ENCODE assay signal across 8 mouse cellular contexts in genomic region chr16:17147391-17147929, GRCm38 (mm10). TPM values are rescaled to one million over a fixed set of nuclear protein-coding genes. Genes with fewer than 3 reads are reported as not detected.
DNase-seq lines count a peak whose midpoint lies in the region; ATAC-seq and TF ChIP-seq lines count a peak whose summit lies in the region.

No protein-coding gene starts in this region.

- H3K27ac ChIP-seq in heart, embryonic 13.5 days (replicated peaks), result no peak overlapping the region
- H3K27ac ChIP-seq in MEL (ENCODE audit: control insufficient read depth, low read depth, low read length), result peak overlapping the region; percentile 46
- no peak overlapping the region for H3K27ac ChIP-seq in embryonic facial prominence, embryonic 15.5 days (replicated peaks)
- no peak overlapping the region for H3K27ac ChIP-seq in kidney, embryonic 14.5 days (ENCODE audit: low read depth, low read length)
- no peak overlapping the region for H3K27ac ChIP-seq in lung, embryonic 14.5 days (ENCODE audit: low read depth)

- no peaks in the 10 kb centered on the region for H3K9me3 ChIP-seq in heart, embryonic 13.5 days
- no peaks in the 10 kb centered on the region for H3K9me3 ChIP-seq in MEL (replicated peaks; ENCODE audit: insufficient read depth, low read length)
- H3K9me3 ChIP-seq in embryonic facial prominence, embryonic 15.5 days (replicated peaks), result no peaks in the 10 kb centered on the region
- no peaks in the 10 kb centered on the region for H3K9me3 ChIP-seq in kidney, embryonic 14.5 days (ENCODE audit: control insufficient read depth, low read length)
- no peaks in the 10 kb centered on the region for H3K9me3 ChIP-seq in lung, embryonic 14.5 days (ENCODE audit: low read depth, low read length)

- 1% methylated on average over 41 of the region's 41 CpGs for WGBS in heart, embryonic 13.5 days
- WGBS in embryonic facial prominence, embryonic 15.5 days, result under 1% methylated on average over 39 of the region's 41 CpGs
- under 1% methylated on average over 41 of the region's 41 CpGs for WGBS in kidney, embryonic 14.5 days
- under 1% methylated on average over 41 of the region's 41 CpGs for WGBS in lung, embryonic 14.5 days

- H3K9ac ChIP-seq in heart, embryonic 13.5 days, result peak overlapping the region; percentile 79
- peak overlapping the region; percentile 67 for H3K9ac ChIP-seq in MEL (ENCODE audit: control insufficient read depth, low read depth, low read length, poor library complexity, severe bottlenecking)
- peak overlapping the region; percentile 26 for H3K9ac ChIP-seq in embryonic facial prominence, embryonic 15.5 days
- peak overlapping the region; percentile 19 for H3K9ac ChIP-seq in kidney, embryonic 14.5 days (ENCODE audit: low read depth, low read length)
- H3K9ac ChIP-seq in lung, embryonic 14.5 days, result peak overlapping the region; percentile 54

- H3K4me3 ChIP-seq in heart, embryonic 13.5 days, result peak overlapping the region; percentile 69
- H3K4me3 ChIP-seq in MEL (ENCODE audit: control insufficient read depth in 1 of 2, insufficient read depth in 1 of 2, low read depth in 2 of 2, low read length in 2 of 2), result peak overlapping the region; percentile 68 to 69
- H3K4me3 ChIP-seq in embryonic facial prominence, embryonic 15.5 days (replicated peaks), result peak overlapping the region; percentile 60
- peak overlapping the region; percentile 42 for H3K4me3 ChIP-seq in kidney, embryonic 14.5 days (ENCODE audit: low read length)
- peak overlapping the region; percentile 58 for H3K4me3 ChIP-seq in lung, embryonic 14.5 days (ENCODE audit: low read depth, low read length)

- intact Hi-C loops in heart, postnatal 36 days (cut with DNase I), result loop anchor here (5.0 kb wide), 1 partner anchor 60 kb away; the partner anchor contains the start of gene Rimbp3

- no peak for DNase-seq in heart, postnatal 36 days
- peak; percentile 82 for DNase-seq in MEL (ENCODE audit: low read depth, low spot score)
- DNase-seq in lung, embryonic 14.5 days, result peak; percentile 41
- DNase-seq in retina, embryonic 14.5 days (ENCODE audit: low spot score), result peak; percentile 45
- DNase-seq in gastrocnemius, postnatal 25 days, result no peak

- H3K4me1 ChIP-seq in heart, embryonic 13.5 days, result peaks cover 16% of the 10 kb centered on the region
- H3K4me1 ChIP-seq in MEL (ENCODE audit: control insufficient read depth in 1 of 2, insufficient read depth in 2 of 2, low read length in 2 of 2), result peaks cover 2 to 8% of the 10 kb centered on the region in 2 experiments; a peak in 3 of 4 replicates
- H3K4me1 ChIP-seq in embryonic facial prominence, embryonic 15.5 days, result peaks cover 17% of the 10 kb centered on the region
- H3K4me1 ChIP-seq in kidney, embryonic 14.5 days (ENCODE audit: control insufficient read depth, insufficient read depth, low read length), result peaks cover 11% of the 10 kb centered on the region
- H3K4me1 ChIP-seq in lung, embryonic 14.5 days (ENCODE audit: insufficient read depth), result peaks cover 14% of the 10 kb centered on the region

- peak overlapping the region; percentile 100 for H3K4me2 ChIP-seq in heart, embryonic 13.5 days
- peak overlapping the region; percentile 94 for H3K4me2 ChIP-seq in embryonic facial prominence, embryonic 15.5 days (replicated peaks)
- H3K4me2 ChIP-seq in kidney, embryonic 14.5 days (replicated peaks; ENCODE audit: low read depth, low read length), result peak overlapping the region; percentile 85
- H3K4me2 ChIP-seq in lung, embryonic 14.5 days, result peak overlapping the region; percentile 99

- no peak for ATAC-seq in heart, embryonic 13.5 days (ENCODE audit: extremely low read depth, insufficient number of reproducible peaks, low FRiP score, low TSS enrichment)
- ATAC-seq in embryonic facial prominence, embryonic 15.5 days (ENCODE audit: insufficient number of reproducible peaks, low FRiP score, low TSS enrichment, low read depth), result 0 out of 2 replicates have a peak, but pooled peaks have one; percentile 3
- ATAC-seq in kidney, embryonic 14.5 days (ENCODE audit: low FRiP score, low TSS enrichment), result peak; percentile 6; the same call in 1 of the 2 replicates
- ATAC-seq in lung, embryonic 14.5 days (ENCODE audit: insufficient read depth), result peak; percentile 19; the same call in 1 of the 2 replicates

- peaks cover 18% of the 10 kb centered on the region for H3K79me2 ChIP-seq in MEL (ENCODE audit: control insufficient read depth, insufficient read depth, low read length, poor library complexity)

- no peaks in the 10 kb centered on the region; the same call in 1 of the 2 replicates for H3K27me3 ChIP-seq in heart, embryonic 13.5 days (replicated peaks)
- no peaks in the 10 kb centered on the region for H3K27me3 ChIP-seq in MEL (ENCODE audit: control insufficient read depth in 1 of 2, insufficient read depth in 2 of 2, low read length in 2 of 2)
- H3K27me3 ChIP-seq in embryonic facial prominence, embryonic 15.5 days, result no peaks in the 10 kb centered on the region
- no peaks in the 10 kb centered on the region for H3K27me3 ChIP-seq in kidney, embryonic 14.5 days (ENCODE audit: control insufficient read depth, insufficient read depth, low read length)
- H3K27me3 ChIP-seq in lung, embryonic 14.5 days (ENCODE audit: insufficient read depth, low read length), result no peaks in the 10 kb centered on the region

- no peak for TF ChIP-seq CTCF in MEL (IDR thresholded peaks at IDR 0.05 in 2 of 3, conservative IDR thresholded peaks at IDR 0.05 in 1 of 3; ENCODE audit: control insufficient read depth in 1 of 3, insufficient read depth in 1 of 3, low read depth in 2 of 3, low read length in 3 of 3, poor library complexity in 1 of 3, severe bottlenecking in 1 of 3)
- no peak for TF ChIP-seq CTCF in lung, embryonic 14.5 days (IDR thresholded peaks at IDR 0.05; ENCODE audit: low read depth)

- TF ChIP-seq EP300 in MEL (IDR thresholded peaks at IDR 0.05; ENCODE audit: low read depth in 1 of 2, low read length in 2 of 2), result no peak

- TF ChIP-seq RAD21 in MEL (IDR thresholded peaks at IDR 0.05; ENCODE audit: low read depth, low read length), result no peak

- H3K36me3 ChIP-seq in heart, embryonic 13.5 days, result peaks cover 16% of the 10 kb centered on the region
- peaks cover 0 to 9% of the 10 kb centered on the region in 2 experiments; a peak in 2 of 4 replicates for H3K36me3 ChIP-seq in MEL (ENCODE audit: control insufficient read depth in 1 of 2, insufficient read depth in 2 of 2, low read length in 2 of 2)
- H3K36me3 ChIP-seq in embryonic facial prominence, embryonic 15.5 days, result peaks cover 12% of the 10 kb centered on the region
- peaks cover 6% of the 10 kb centered on the region for H3K36me3 ChIP-seq in kidney, embryonic 14.5 days (ENCODE audit: control insufficient read depth, insufficient read depth, low read length)
- peaks cover 8% of the 10 kb centered on the region for H3K36me3 ChIP-seq in lung, embryonic 14.5 days (ENCODE audit: insufficient read depth)

- peak in 1 of 2 experiments; percentile 41; a peak in 1 of 4 replicates for TF ChIP-seq POLR2A in MEL (IDR thresholded peaks at IDR 0.05; ENCODE audit: control insufficient read depth in 1 of 2, insufficient read depth in 1 of 2, low read depth in 1 of 2, low read length in 2 of 2, poor library complexity in 1 of 2)

RNA-seq across cellular contexts. Expression of gene Ccdc116, which starts 0.4 kb away (rescaled TPM):
- 0.23 and 0.27 TPM in 2 replicates for polyA plus RNA-seq in heart, embryonic 13.5 days (2015; fragmentation: Nextera tagmentation; extraction: Ambion mirVana)
- not detected for total RNA-seq in heart, postnatal 36 days (2021)
- 3.4 and 4.9 TPM in 2 replicates for total RNA-seq in MEL (2012; rRNA removed)
- polyA plus RNA-seq in MEL (2012; ENCODE audit: insufficient read depth in 1 of 2, insufficient read length in 2 of 2, low read depth in 1 of 2, low replicate concordance in 2 of 2, missing spikeins in 1 of 2), result 1 to 10 TPM in 1 of 2 experiments, not detected in 1; 7.9 TPM
- 0.80 and 1.2 TPM in 2 replicates for polyA plus RNA-seq in embryonic facial prominence, embryonic 15.5 days (2015; fragmentation: Nextera tagmentation; extraction: Ambion mirVana)
- 0.54 and 0.91 TPM in 2 replicates for polyA plus RNA-seq in kidney, embryonic 14.5 days (2014; fragmentation: Nextera tagmentation; extraction: Ambion mirVana)
- 0.64 and 0.78 TPM in 2 replicates for polyA plus RNA-seq in lung, embryonic 14.5 days (2014; fragmentation: Nextera tagmentation; extraction: Ambion mirVana)
- total RNA-seq in gastrocnemius, postnatal 25 days (2021), result under 1 TPM in 1 of 2 experiments, not detected in 1; 0.19 TPM

RNA-seq across cellular contexts. Expression of gene Ydjc, which starts 3.0 kb away (rescaled TPM):
- polyA plus RNA-seq in heart, embryonic 13.5 days (2015; fragmentation: Nextera tagmentation; extraction: Ambion mirVana), result 3.9 and 5.1 TPM in 2 replicates
- total RNA-seq in heart, postnatal 36 days (2021), result 1 to 10 TPM; 1.6 to 1.7 TPM
- total RNA-seq in MEL (2012; rRNA removed), result 56.7 TPM in 2 replicates
- 10 to 100 TPM in 1 of 2 experiments, not detected in 1; 68.5 TPM for polyA plus RNA-seq in MEL (2012; ENCODE audit: insufficient read depth in 1 of 2, insufficient read length in 2 of 2, low read depth in 1 of 2, low replicate concordance in 2 of 2, missing spikeins in 1 of 2)
- 14.3 and 15.3 TPM in 2 replicates for polyA plus RNA-seq in embryonic facial prominence, embryonic 15.5 days (2015; fragmentation: Nextera tagmentation; extraction: Ambion mirVana)
- polyA plus RNA-seq in kidney, embryonic 14.5 days (2014; fragmentation: Nextera tagmentation; extraction: Ambion mirVana), result 9.1 and 11.9 TPM in 2 replicates
- 10.1 TPM in 2 replicates for polyA plus RNA-seq in lung, embryonic 14.5 days (2014; fragmentation: Nextera tagmentation; extraction: Ambion mirVana)
- total RNA-seq in gastrocnemius, postnatal 25 days (2021), result under 1 TPM in 1 of 2 experiments, not detected in 1; 0.29 TPM

RNA-seq across cellular contexts. Expression of gene Sdf2l1, which starts 15.3 kb away (rescaled TPM):
- polyA plus RNA-seq in heart, embryonic 13.5 days (2015; fragmentation: Nextera tagmentation; extraction: Ambion mirVana), result 53.0 and 70.2 TPM in 2 replicates
- total RNA-seq in heart, postnatal 36 days (2021), result 10 to 100 TPM; 11.5 to 17.7 TPM
- total RNA-seq in MEL (2012; rRNA removed), result 246 and 263 TPM in 2 replicates
- polyA plus RNA-seq in MEL (2012; ENCODE audit: insufficient read depth in 1 of 2, insufficient read length in 2 of 2, low read depth in 1 of 2, low replicate concordance in 2 of 2, missing spikeins in 1 of 2), result 100 to 1,000 TPM in 1 of 2 experiments, not detected in 1; 249 TPM
- 69.5 and 70.2 TPM in 2 replicates for polyA plus RNA-seq in embryonic facial prominence, embryonic 15.5 days (2015; fragmentation: Nextera tagmentation; extraction: Ambion mirVana)
- 55.3 and 66.5 TPM in 2 replicates for polyA plus RNA-seq in kidney, embryonic 14.5 days (2014; fragmentation: Nextera tagmentation; extraction: Ambion mirVana)
- 66.0 and 70.0 TPM in 2 replicates for polyA plus RNA-seq in lung, embryonic 14.5 days (2014; fragmentation: Nextera tagmentation; extraction: Ambion mirVana)
- 1 to 10 TPM; 5.4 to 7.5 TPM for total RNA-seq in gastrocnemius, postnatal 25 days (2021)

RNA-seq across cellular contexts. Expression of gene 2610318N02Rik, which starts 22.5 kb away (rescaled TPM):
- 29.2 and 30.6 TPM in 2 replicates for polyA plus RNA-seq in heart, embryonic 13.5 days (2015; fragmentation: Nextera tagmentation; extraction: Ambion mirVana)
- not detected for total RNA-seq in heart, postnatal 36 days (2021)
- total RNA-seq in MEL (2012; rRNA removed), result 22.6 and 23.8 TPM in 2 replicates
- polyA plus RNA-seq in MEL (2012; ENCODE audit: insufficient read depth in 1 of 2, insufficient read length in 2 of 2, low read depth in 1 of 2, low replicate concordance in 2 of 2, missing spikeins in 1 of 2), result 10 to 100 TPM in 1 of 2 experiments, not detected in 1; 80.6 TPM
- polyA plus RNA-seq in embryonic facial prominence, embryonic 15.5 days (2015; fragmentation: Nextera tagmentation; extraction: Ambion mirVana), result 23.3 and 24.5 TPM in 2 replicates
- 64.3 and 72.8 TPM in 2 replicates for polyA plus RNA-seq in kidney, embryonic 14.5 days (2014; fragmentation: Nextera tagmentation; extraction: Ambion mirVana)
- polyA plus RNA-seq in lung, embryonic 14.5 days (2014; fragmentation: Nextera tagmentation; extraction: Ambion mirVana), result 43.0 and 45.7 TPM in 2 replicates
- total RNA-seq in gastrocnemius, postnatal 25 days (2021), result not detected

RNA-seq across cellular contexts. Expression of gene Ppil2, which starts 36.4 kb away (rescaled TPM):
- 99.4 and 109 TPM in 2 replicates for polyA plus RNA-seq in heart, embryonic 13.5 days (2015; fragmentation: Nextera tagmentation; extraction: Ambion mirVana)
- total RNA-seq in heart, postnatal 36 days (2021), result 10 to 100 TPM; 39.7 to 40.4 TPM
- 62.1 and 62.9 TPM in 2 replicates for total RNA-seq in MEL (2012; rRNA removed)
- polyA plus RNA-seq in MEL (2012; ENCODE audit: insufficient read depth in 1 of 2, insufficient read length in 2 of 2, low read depth in 1 of 2, low replicate concordance in 2 of 2, missing spikeins in 1 of 2), result 10 to 100 TPM in 1 of 2 experiments, not detected in 1; 81.2 TPM
- polyA plus RNA-seq in embryonic facial prominence, embryonic 15.5 days (2015; fragmentation: Nextera tagmentation; extraction: Ambion mirVana), result 128 and 142 TPM in 2 replicates
- polyA plus RNA-seq in kidney, embryonic 14.5 days (2014; fragmentation: Nextera tagmentation; extraction: Ambion mirVana), result 131 and 142 TPM in 2 replicates
- 119 and 136 TPM in 2 replicates for polyA plus RNA-seq in lung, embryonic 14.5 days (2014; fragmentation: Nextera tagmentation; extraction: Ambion mirVana)
- 10 to 100 TPM; 22.6 to 25.1 TPM for total RNA-seq in gastrocnemius, postnatal 25 days (2021)

Comparison
In these comparisons a context has a peak if more than half of its experiments do, and no peak if none do; other contexts are left out.
1. H3K9ac ChIP-seq: peak in every context shown above with its lines; median percentile 79 in heart, embryonic 13.5 days; 67 in MEL; 54 in lung, embryonic 14.5 days; 26 in embryonic facial prominence, embryonic 15.5 days; 19 in kidney, embryonic 14.5 days.
2. DNase-seq: peak in MEL (single experiment), lung, embryonic 14.5 days (single experiment) and retina, embryonic 14.5 days (single experiment); none in heart, postnatal 36 days (0 of 2) and gastrocnemius, postnatal 25 days (single experiment).
3. Peak in every context shown above with its lines, with median percentiles within 50 percentile points of each other: H3K4me2 ChIP-seq and H3K4me3 ChIP-seq.